23 mouse cellular contexts compared by ENCODE assay signal in genomic region chr2:4770376-4770775, GRCm38 (mm10). TPM values are rescaled to one million over a fixed set of nuclear protein-coding genes. Genes with fewer than 3 reads are reported as not detected.
DNase-seq lines count a peak whose midpoint lies in the region; ATAC-seq lines count a peak whose summit lies in the region.
"Had no signal": no experiment of that assay in that cellular context is flagged by ENCODE, and none has a peak within 500 bp of the region (broad histone marks: within the 10 kb centered on the region; RNA-seq: fewer than 3 reads in every experiment).

No protein-coding gene starts in this region.

- peak; percentile 8 for DNase-seq in kidney, adult 11 months
- DNase-seq in kidney, adult 8-10 months, result peak; percentile 7 to 14
- no peak for DNase-seq in kidney, postnatal 10 days
- DNase-seq in kidney, postnatal 14 days, result peak; percentile 7
- DNase-seq in kidney, postnatal 25 days, result no peak
- DNase-seq: adrenal gland, adult 2 months; adrenal gland, postnatal 10 days; adrenal gland, postnatal 25 days; cerebellum, adult 11 months; cerebellum, adult 18-20 months; cerebellum, adult 8-10 months; cerebellum, adult 9-11 months; cerebellum, postnatal 14 days; cerebellum, postnatal 36 days; embryo, embryonic 11 days had no signal

- no peaks in the 10 kb centered on the region for H3K9me3 ChIP-seq in kidney, embryonic 16.5 days (ENCODE audit: low read length)
- H3K9me3 ChIP-seq: embryonic facial prominence, embryonic 13.5 days; embryonic facial prominence, embryonic 15.5 days; forebrain, embryonic 10.5 days; forebrain, embryonic 12.5 days had no signal

- no peak overlapping the region for H3K9ac ChIP-seq in kidney, embryonic 16.5 days (replicated peaks; ENCODE audit: low read length)
- H3K9ac ChIP-seq: embryonic facial prominence, embryonic 13.5 days; embryonic facial prominence, embryonic 15.5 days; forebrain, embryonic 12.5 days had no signal

- no peaks in the 10 kb centered on the region for H3K4me1 ChIP-seq in kidney, embryonic 16.5 days (ENCODE audit: insufficient read depth, low read length)
- H3K4me1 ChIP-seq: embryonic facial prominence, embryonic 13.5 days; embryonic facial prominence, embryonic 15.5 days; forebrain, embryonic 12.5 days had no signal

- H3K27me3 ChIP-seq in kidney, embryonic 16.5 days (ENCODE audit: insufficient read depth, low read length), result no peaks in the 10 kb centered on the region
- H3K27me3 ChIP-seq: embryonic facial prominence, embryonic 13.5 days; embryonic facial prominence, embryonic 15.5 days; forebrain, embryonic 12.5 days had no signal

- WGBS in kidney, embryonic 16.5 days, result 89% methylated on average over 2 of the region's 2 CpGs

- no peaks in the 10 kb centered on the region for H3K36me3 ChIP-seq in kidney, embryonic 16.5 days (ENCODE audit: insufficient read depth, low read length)
- H3K36me3 ChIP-seq: embryonic facial prominence, embryonic 13.5 days; embryonic facial prominence, embryonic 15.5 days; forebrain, embryonic 10.5 days; forebrain, embryonic 12.5 days had no signal

- no peak overlapping the region for H3K4me3 ChIP-seq in kidney, embryonic 16.5 days (ENCODE audit: low read length)
- H3K4me3 ChIP-seq: embryonic facial prominence, embryonic 13.5 days; embryonic facial prominence, embryonic 15.5 days; erythroblast, embryonic 14.5 days; forebrain, embryonic 10.5 days; forebrain, embryonic 12.5 days had no signal

- ATAC-seq in kidney, embryonic 16.5 days (ENCODE audit: low FRiP score, low TSS enrichment), result no peak
- ATAC-seq: forebrain, embryonic 14.5 days had no signal

- H3K4me2 ChIP-seq in kidney, embryonic 16.5 days (replicated peaks; ENCODE audit: low read depth, low read length), result no peak overlapping the region
- H3K4me2 ChIP-seq: embryonic facial prominence, embryonic 13.5 days; embryonic facial prominence, embryonic 15.5 days; forebrain, embryonic 12.5 days had no signal

- H3K27ac ChIP-seq in kidney, embryonic 16.5 days (ENCODE audit: low read length), result no peak overlapping the region
- H3K27ac ChIP-seq: embryonic facial prominence, embryonic 13.5 days; embryonic facial prominence, embryonic 15.5 days; forebrain, embryonic 10.5 days; forebrain, embryonic 12.5 days had no signal

RNA-seq across cellular contexts. Expression of gene Bend7, which starts 52.7 kb away (rescaled TPM):
- 6.2 and 6.4 TPM in 2 replicates for polyA plus RNA-seq in kidney, embryonic 16.5 days (2015; fragmentation: Nextera tagmentation; extraction: Ambion mirVana)
- polyA plus RNA-seq: C2C12; erythroblast, embryonic 14.5 days had no signal

Comparison
In these comparisons a context has a peak if more than half of its experiments do, and no peak if none do; other contexts are left out.
1. DNase-seq: peak in kidney, adult 11 months (single experiment), kidney, adult 8-10 months (2 of 2) and kidney, postnatal 14 days (single experiment); none in kidney, postnatal 10 days (single experiment) and kidney, postnatal 25 days (0 of 2).